Mouse (Mus musculus): ENCODE data around the gene Unc119.

Unc119 gene

DNA sequence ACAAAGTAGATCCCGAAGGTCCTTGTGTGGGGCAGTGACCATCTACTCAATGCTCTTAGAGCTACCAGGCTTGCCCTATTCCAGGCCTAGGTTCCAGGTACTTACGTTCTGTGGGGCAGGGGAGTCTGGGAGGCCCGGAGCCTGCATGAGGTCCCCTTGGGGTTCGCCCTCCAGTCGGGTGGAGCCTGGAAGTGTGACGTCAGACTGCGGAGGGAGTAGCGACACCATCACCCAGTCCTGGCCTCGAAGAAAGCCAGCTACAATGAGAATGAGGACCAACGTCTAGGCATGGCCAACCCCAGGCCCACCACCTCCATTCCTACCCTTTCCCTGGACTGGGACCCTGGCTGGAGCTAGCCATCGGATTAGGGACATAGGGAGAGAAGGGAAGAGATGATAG, 28.4 kb downstream of the Unc119 start:
- 92% methylated on average over 11 of the region's 11 CpGs for WGBS

GRCm38 (mm10) chr11:78372166-78372565, 28.9 kb downstream of the Unc119 start:
- WGBS, result 92% methylated on average over 3 of the region's 3 CpGs

- WGBS, result 72% methylated on average over 7 of the region's 7 CpGs
Measured at GRCm38 (mm10) chr11:78372610-78373009, 29.3 kb downstream of the Unc119 start.

DNA sequence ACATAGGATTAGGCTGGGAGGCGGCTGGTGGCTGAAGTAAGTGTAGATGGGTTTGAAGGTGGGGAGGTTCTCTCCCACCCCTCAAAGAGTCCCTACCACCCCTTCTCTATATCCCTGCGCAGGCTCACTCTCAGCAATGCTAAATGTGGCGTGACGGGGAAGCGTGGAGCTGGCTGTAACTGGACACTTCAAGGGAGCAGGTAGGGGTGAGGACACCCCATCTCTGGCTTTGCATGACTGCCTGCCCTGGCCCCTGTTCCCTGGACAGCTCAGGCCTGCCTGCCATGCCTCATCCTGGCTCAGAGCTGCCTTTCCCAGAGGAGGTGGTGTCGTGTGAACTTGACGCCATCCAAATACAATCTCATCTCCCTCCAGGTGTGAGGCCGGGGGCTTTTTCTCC, 30.9 kb downstream of the Unc119 start:
- WGBS, result 93% methylated on average over 8 of the region's 8 CpGs

- WGBS, result 54% methylated on average over 10 of the region's 12 CpGs
Measured at GRCm38 (mm10) chr11:78377549-78378159, 34.4 kb downstream of the Unc119 start.

GRCm38 (mm10) chr11:78380351-78380750, 37.1 kb downstream of the Unc119 start:
- 72% methylated on average over 4 of the region's 4 CpGs for WGBS

GRCm38 (mm10) chr11:78380996-78381395, 37.7 kb downstream of the Unc119 start:
- WGBS, result 77% methylated on average over 3 of the region's 3 CpGs

GRCm38 (mm10) chr11:78382286-78382685, 39.0 kb downstream of the Unc119 start:
- 58% methylated on average over 7 of the region's 7 CpGs for WGBS

- 63% methylated on average over 5 of the region's 5 CpGs for WGBS
Measured at GRCm38 (mm10) chr11:78382701-78383100, 39.4 kb downstream of the Unc119 start.

- WGBS, result 82% methylated on average over 10 of the region's 10 CpGs
Measured at GRCm38 (mm10) chr11:78385776-78386175, 42.5 kb downstream of the Unc119 start.

GRCm38 (mm10) chr11:78386508-78387043, 43.3 kb downstream of the Unc119 start, which contains the start of gene Foxn1:
Foxn1 (minus strand) TSS chr11:78386558.
- WGBS, result 83% methylated on average over 14 of the region's 14 CpGs

- WGBS, result 88% methylated on average over 3 of the region's 3 CpGs
Measured at GRCm38 (mm10) chr11:78392728-78393127, 49.4 kb downstream of the Unc119 start.

DNA sequence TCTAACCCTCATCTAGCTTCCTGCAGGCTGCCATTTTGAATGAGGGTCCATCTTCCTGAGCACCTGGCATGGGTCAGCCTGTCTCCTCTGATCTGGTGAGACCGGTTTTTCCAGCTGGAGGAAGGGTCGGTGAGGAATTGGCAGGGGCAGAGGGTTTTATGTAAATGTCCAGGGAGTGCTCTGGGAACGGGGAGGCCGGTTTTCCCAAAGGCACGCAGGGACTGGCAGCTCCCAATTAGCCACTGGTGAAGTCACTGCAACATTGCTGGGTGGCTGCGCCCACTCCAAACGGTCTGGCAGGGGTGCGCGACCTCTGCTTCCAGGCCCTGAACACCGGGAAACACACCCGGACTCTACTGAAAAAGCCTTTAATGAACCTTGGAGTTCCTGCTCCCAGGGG, 53.7 kb downstream of the Unc119 start:
- WGBS, result 64% methylated on average over 11 of the region's 11 CpGs

- 45% methylated on average over 18 of the region's 18 CpGs for WGBS
Measured at GRCm38 (mm10) chr11:78397397-78397796, 54.1 kb downstream of the Unc119 start.

DNA sequence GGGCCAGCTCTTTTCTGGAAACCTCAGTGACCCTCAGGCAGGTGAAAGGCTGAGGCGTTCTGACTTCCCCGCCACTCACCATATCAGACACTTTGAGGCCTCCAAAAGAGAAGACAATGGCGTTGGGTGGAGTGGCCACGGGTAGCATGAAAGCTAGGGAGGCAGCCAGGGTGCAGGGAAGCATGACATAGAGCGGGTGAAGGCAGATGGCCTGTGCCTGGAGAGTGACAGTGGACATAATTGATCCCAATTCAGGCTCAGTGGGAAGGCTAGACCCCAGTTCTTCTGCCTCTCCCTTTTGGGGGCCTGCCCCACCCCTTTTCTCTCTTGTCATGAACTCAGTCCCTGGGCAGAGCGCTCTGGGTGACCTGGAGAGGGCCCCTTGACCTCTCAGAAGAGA, 54.9 kb downstream of the Unc119 start:
- WGBS, result 94% methylated on average over 6 of the region's 6 CpGs

Data from cerebral cortex, adult 2 months (tissue).